Mouse (Mus musculus) intestine, embryonic 16.5 days (tissue): ENCODE measurements at regions not wholly inside any gene's neighbourhood (a gene's known extent, or its start where the extent isn't known, plus 50 kb on each side); places are given as distances from the start of the nearest gene placed in this dataset.

Experiments
- ATAC-seq: fragments of 200-750 bp; cut with Nextera tagmentation; 2 replicates; pipeline ENCODE4 v1.8.0; 2017; ENCODE audit warnings: moderate TSS enrichment, moderate library complexity
- H3K27ac ChIP-seq: fragments of 300-500 bp; sonication (generic); 2 replicates; pipeline ENCODE4 v1.5.1; 2014; ENCODE audit warnings: mild to moderate bottlenecking, low read length
- H3K27me3 ChIP-seq: fragments of 300-500 bp; sonication (generic); replicated peaks from 2 replicates; pipeline ENCODE4 v1.6.1; 2014; ENCODE audit warnings: low read length, control low read depth, mixed read lengths; ENCODE audit not compliant: control insufficient read depth, insufficient read depth
- H3K36me3 ChIP-seq: fragments of 300-500 bp; sonication (generic); 2 replicates; pipeline ENCODE4 v1.6.1; 2014; ENCODE audit warnings: low read length, control low read depth; ENCODE audit not compliant: control insufficient read depth, insufficient read depth
- H3K4me1 ChIP-seq: fragments of 300-500 bp; sonication (generic); 2 replicates; pipeline ENCODE4 v1.6.1; 2014; ENCODE audit warnings: low read length, control low read depth, mixed read lengths; ENCODE audit not compliant: control insufficient read depth, insufficient read depth
- H3K4me2 ChIP-seq: fragments of 300-500 bp; sonication (generic); 2 replicates; pipeline ENCODE4 v1.6.1; 2014; ENCODE audit warnings: low read depth, low read length, control low read depth
- H3K4me3 ChIP-seq: fragments of 300-500 bp; sonication (generic); 2 replicates; pipeline ENCODE4 v1.5.1; 2014; ENCODE audit warnings: mild to moderate bottlenecking, low read length
- H3K9ac ChIP-seq: fragments of 300-500 bp; sonication (generic); 2 replicates; pipeline ENCODE4 v1.6.1; 2014; ENCODE audit warnings: low read depth, low read length
- H3K9me3 ChIP-seq: fragments of 300-500 bp; sonication (generic); 2 replicates; pipeline ENCODE4 v1.6.1; 2016; ENCODE audit warnings: low read length, control low read depth; ENCODE audit not compliant: control insufficient read depth
- WGBS: fragments of 180-500 bp; shearing (Covaris S2); extraction: QIAGEN DNeasy Blood & Tissue Kit; methylation state at CpG from one replicate; pipeline ENCODE4 v1.1.7; 2014; 5-methylcytosine and 5-hydroxymethylcytosine counted together

GRCm38 (mm10) chr10:38875667-38876245 lies 54.2 kb upstream of the Rfpl4b start:
- no peaks in the 10 kb centered on the region for H3K4me1 ChIP-seq
- no peak overlapping the region for H3K4me2 ChIP-seq
- H3K36me3 ChIP-seq, result no peaks in the 10 kb centered on the region
- no peak for ATAC-seq
- H3K4me3 ChIP-seq, result no peak overlapping the region
- H3K27me3 ChIP-seq, result no peaks in the 10 kb centered on the region
- no peaks in the 10 kb centered on the region for H3K9me3 ChIP-seq
- H3K27ac ChIP-seq, result no peak overlapping the region
- H3K9ac ChIP-seq, result no peak overlapping the region
- WGBS, result 16% methylated on average over 5 of the region's 5 CpGs

- no peaks in the 10 kb centered on the region for H3K27me3 ChIP-seq
- no peaks in the 10 kb centered on the region for H3K9me3 ChIP-seq
- no peak overlapping the region for H3K4me3 ChIP-seq
- H3K9ac ChIP-seq, result no peak overlapping the region
- H3K36me3 ChIP-seq, result no peaks in the 10 kb centered on the region
- no peaks in the 10 kb centered on the region for H3K4me1 ChIP-seq
- WGBS, result 95% methylated on average over 7 of the region's 7 CpGs
- ATAC-seq, result no peak
- no peak overlapping the region for H3K27ac ChIP-seq
- no peak overlapping the region for H3K4me2 ChIP-seq
Measured at GRCm38 (mm10) chr10:38879271-38879670, 57.7 kb upstream of the Rfpl4b start.

DNA sequence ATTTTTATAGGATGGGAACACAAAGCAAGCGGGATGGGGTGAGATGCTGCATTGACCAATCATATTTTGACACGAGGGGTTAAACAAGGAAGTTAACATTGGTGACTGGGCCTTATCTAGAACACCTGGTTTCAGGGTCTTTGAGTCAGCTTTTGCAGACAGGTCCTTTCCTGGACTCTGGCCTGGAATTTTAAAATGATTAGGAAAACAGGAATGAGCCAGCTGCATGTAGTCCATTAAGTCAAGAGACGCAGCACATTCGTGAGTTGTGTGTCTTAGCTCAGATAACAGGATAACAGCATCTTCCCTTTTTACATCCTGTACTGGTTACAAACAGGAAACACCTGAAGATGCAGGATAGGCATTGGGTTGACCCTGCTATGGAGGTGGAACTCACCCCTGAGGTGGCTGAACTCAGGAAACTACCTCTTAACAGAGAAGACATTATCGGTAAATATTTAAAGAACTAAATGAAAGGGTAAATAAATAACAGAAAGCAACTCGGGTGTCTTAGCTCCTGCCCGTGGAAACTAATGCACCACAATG lies 59.1 kb upstream of the Rfpl4b start:
- H3K4me1 ChIP-seq, result no peaks in the 10 kb centered on the region
- H3K9me3 ChIP-seq, result no peaks in the 10 kb centered on the region
- H3K36me3 ChIP-seq, result no peaks in the 10 kb centered on the region
- H3K27ac ChIP-seq, result peak overlapping the region; percentile 23; the same call in 1 of the 2 replicates
- H3K9ac ChIP-seq, result no peak overlapping the region
- H3K4me3 ChIP-seq, result no peak overlapping the region
- ATAC-seq, result peak; percentile 63; the same call in 1 of the 2 replicates
- WGBS, result 54% methylated on average over 7 of the region's 7 CpGs
- no peaks in the 10 kb centered on the region for H3K27me3 ChIP-seq
- no peak overlapping the region for H3K4me2 ChIP-seq

DNA sequence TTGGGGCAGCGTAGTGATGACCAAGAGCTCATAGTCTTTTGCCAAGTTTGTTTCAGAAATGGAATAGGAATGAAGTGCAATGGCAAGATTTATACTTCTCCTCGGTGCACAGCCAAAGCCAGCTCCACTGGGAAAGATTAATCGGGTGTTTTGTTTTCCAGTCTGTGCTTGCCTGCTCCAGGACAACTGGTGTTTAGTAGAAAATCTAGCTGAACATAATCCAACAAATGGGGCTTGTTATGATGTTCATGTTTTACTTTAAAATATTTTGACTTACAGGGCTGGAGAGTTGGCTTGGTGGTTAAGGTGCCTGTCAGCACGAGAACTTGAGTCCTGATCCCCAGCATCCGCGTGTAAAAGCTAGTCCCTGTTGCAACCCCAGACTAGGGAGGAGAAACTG lies 60.6 kb upstream of the Rfpl4b start:
- H3K27ac ChIP-seq, result no peak overlapping the region
- 74% methylated on average over 6 of the region's 6 CpGs for WGBS
- no peak overlapping the region for H3K4me3 ChIP-seq
- no peak overlapping the region for H3K4me2 ChIP-seq
- no peaks in the 10 kb centered on the region for H3K9me3 ChIP-seq
- H3K9ac ChIP-seq, result no peak overlapping the region
- H3K36me3 ChIP-seq, result no peaks in the 10 kb centered on the region
- no peaks in the 10 kb centered on the region for H3K27me3 ChIP-seq
- no peak for ATAC-seq
- no peaks in the 10 kb centered on the region for H3K4me1 ChIP-seq

- Histone ChIP-seq H3K27ac (no peak overlapping the region), H3K27me3 (no peaks in the 10 kb centered on the region), H3K4me2 (no peak overlapping the region), H3K36me3 (no peaks in the 10 kb centered on the region), H3K9me3 (no peaks in the 10 kb centered on the region), H3K4me1 (no peaks in the 10 kb centered on the region), H3K4me3 (no peak overlapping the region), H3K9ac (no peak overlapping the region)
- WGBS, result 82% methylated on average over 2 of the region's 2 CpGs
- ATAC-seq, result no peak
Measured at GRCm38 (mm10) chr10:38883816-38884599, 62.4 kb upstream of the Rfpl4b start.

GRCm38 (mm10) chr10:38884641-38885040 lies 63.1 kb upstream of the Rfpl4b start:
- Histone ChIP-seq H3K4me3 (no peak overlapping the region), H3K36me3 (no peaks in the 10 kb centered on the region), H3K4me2 (no peak overlapping the region), H3K27ac (no peak overlapping the region), H3K9ac (no peak overlapping the region), H3K4me1 (no peaks in the 10 kb centered on the region), H3K27me3 (no peaks in the 10 kb centered on the region), H3K9me3 (no peaks in the 10 kb centered on the region)
- WGBS, result 77% methylated on average over 4 of the region's 4 CpGs
- no peak for ATAC-seq

GRCm38 (mm10) chr10:38886441-38886840 lies 64.9 kb upstream of the Rfpl4b start:
- 68% methylated on average over 2 of the region's 2 CpGs for whole genome bisulfite sequencing
- ATAC-seq, result no peak
- Histone ChIP-seq H3K27me3 (no peaks in the 10 kb centered on the region), H3K4me2 (no peak overlapping the region), H3K4me1 (no peaks in the 10 kb centered on the region), H3K27ac (no peak overlapping the region), H3K4me3 (no peak overlapping the region), H3K36me3 (no peaks in the 10 kb centered on the region), H3K9ac (no peak overlapping the region), H3K9me3 (no peaks in the 10 kb centered on the region)

DNA sequence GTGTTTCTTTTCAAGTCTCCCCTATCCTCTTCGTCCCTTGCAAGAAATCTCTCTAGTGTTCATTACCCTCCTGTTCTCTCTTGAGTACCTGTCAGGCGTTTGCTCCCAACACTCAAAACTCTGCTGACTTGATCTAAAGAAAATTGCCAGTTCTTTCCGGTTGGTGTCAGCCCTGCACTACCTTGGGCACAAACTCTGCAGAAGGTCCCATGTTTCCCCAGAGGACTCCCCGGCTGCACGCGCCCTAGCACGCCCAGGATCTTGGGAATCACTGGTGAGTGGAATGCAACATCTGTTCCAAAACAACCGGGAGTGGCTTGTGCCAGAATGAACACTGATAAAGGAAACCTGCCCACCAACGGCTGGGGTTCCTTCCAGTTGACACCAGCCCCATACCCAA lies 66.3 kb upstream of the Rfpl4b start:
- H3K4me2 ChIP-seq, result no peak overlapping the region
- H3K9me3 ChIP-seq, result no peaks in the 10 kb centered on the region
- no peak overlapping the region for H3K4me3 ChIP-seq
- H3K27ac ChIP-seq, result no peak overlapping the region
- no peak for ATAC-seq
- no peaks in the 10 kb centered on the region for H3K36me3 ChIP-seq
- no peak overlapping the region for H3K9ac ChIP-seq
- no peaks in the 10 kb centered on the region for H3K4me1 ChIP-seq
- no peaks in the 10 kb centered on the region for H3K27me3 ChIP-seq
- 72% methylated on average over 9 of the region's 9 CpGs for WGBS

GRCm38 (mm10) chr10:38894706-38895105 lies 70.6 kb upstream of the Lama4 start:
- no peaks in the 10 kb centered on the region for H3K36me3 ChIP-seq
- 30% methylated on average over 1 of the region's 1 CpGs for WGBS
- no peak overlapping the region for H3K4me3 ChIP-seq
- no peak for ATAC-seq
- H3K27ac ChIP-seq, result no peak overlapping the region
- H3K4me2 ChIP-seq, result no peak overlapping the region
- H3K9me3 ChIP-seq, result no peaks in the 10 kb centered on the region
- no peak overlapping the region for H3K9ac ChIP-seq
- no peaks in the 10 kb centered on the region for H3K27me3 ChIP-seq
- no peaks in the 10 kb centered on the region for H3K4me1 ChIP-seq
